Mouse (Mus musculus): ENCODE measurements around the gene Osbp2.
"Not testable (repeated sequence)": the region's sequence is repeated elsewhere in the genome, so short reads cannot be mapped to it uniquely, and the experiment has no call there.

Osbp2 gene

DNA sequence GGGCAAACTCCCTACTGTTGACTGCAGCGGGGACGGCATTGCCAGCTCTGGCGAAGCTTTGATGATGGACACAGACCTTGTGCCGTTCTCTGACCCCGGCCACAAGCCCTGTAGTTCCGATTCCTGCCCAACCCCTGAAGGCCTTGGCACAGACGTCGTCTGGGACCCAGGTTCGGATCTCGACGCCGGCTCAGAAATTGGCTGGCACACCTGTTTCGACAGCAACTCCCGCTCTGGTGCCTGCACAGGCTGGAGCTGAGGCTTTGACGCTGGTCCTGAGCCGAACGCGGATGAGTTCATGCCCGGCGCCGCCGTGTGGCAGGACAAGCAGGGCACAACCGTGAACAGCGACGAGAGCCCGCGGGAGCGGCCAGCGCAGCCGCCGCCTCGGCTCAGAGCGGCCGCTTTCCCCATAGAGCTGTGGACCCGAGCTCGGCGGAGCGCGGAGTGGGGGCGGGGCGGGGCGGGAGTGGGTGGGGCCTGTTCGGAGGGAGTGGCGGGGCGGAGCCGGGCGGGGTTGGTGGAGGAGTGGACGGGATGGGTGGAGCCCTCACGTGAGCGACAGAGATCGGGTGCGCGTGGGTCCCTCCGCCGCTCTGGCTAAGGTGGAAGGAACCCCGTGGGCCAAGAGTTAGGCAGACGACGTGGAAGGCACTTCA is at the start of gene Osbp2:
Gene Osbp2, minus strand, starts transcription at position 450 of the 659 bp plus-strand sequence.
- DNase-seq (ENCODE audit: low spot score), result peak; percentile 69

DNA sequence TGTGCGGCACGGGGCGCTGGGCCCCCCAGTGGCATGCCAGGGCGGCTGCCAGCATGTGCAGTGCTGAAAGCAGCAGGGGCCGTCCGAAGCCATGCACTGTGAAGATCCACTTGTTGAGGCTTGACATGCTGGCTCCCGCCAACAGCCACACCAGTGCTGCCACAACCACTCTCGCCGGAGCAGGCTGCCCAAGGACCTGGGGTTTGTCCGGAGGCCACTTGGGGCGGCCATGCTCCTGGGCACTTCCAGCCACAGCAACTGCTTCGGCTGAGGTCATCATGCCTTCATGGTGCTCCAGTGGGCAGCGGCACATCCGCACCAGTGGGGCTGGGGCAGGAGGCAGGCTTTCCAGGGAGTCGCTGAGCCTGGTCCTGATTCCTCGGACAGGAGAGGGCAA is 49.2 kb upstream of the Osbp2 start:
- no peak for DNase-seq (ENCODE audit: low spot score)

DNA sequence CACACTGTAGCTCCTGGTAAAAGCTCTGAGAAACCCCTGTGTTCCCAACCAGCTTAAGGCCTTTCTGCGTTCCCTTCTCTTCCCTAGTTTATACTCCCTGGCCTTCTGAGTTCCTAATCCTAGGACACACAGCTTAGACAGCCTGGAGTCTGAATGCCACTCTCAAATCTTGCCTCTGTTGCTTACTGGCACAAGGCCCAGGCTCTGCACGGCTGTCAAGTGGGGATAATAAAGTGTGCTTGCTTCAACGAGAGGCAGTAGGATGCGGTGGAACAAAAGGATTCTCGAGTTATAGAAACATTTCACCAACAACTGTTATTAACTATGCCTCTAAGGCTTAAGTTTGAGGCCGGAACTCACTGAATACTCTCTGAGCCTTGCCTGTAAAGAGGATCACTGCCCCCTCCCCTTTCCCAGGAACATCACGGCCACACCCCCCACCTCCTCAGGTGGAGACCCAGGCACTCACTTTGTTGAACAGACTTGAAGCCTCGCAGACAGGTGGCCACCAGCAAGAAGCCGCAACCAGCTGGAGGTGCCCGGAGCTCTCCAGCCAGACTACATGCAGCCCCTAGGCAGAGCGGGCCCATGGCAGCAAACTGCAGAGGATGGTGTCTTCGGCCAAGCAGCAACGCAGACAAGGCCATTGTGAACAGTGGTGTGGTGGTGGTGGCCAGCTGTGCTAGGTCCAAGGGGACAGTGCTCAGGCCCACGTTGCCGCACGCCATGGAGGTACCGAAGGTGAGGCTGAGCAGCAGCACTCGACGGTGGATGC is 48.6 kb upstream of the Osbp2 start:
- DNase-seq (ENCODE audit: low spot score), result no peak

DNA sequence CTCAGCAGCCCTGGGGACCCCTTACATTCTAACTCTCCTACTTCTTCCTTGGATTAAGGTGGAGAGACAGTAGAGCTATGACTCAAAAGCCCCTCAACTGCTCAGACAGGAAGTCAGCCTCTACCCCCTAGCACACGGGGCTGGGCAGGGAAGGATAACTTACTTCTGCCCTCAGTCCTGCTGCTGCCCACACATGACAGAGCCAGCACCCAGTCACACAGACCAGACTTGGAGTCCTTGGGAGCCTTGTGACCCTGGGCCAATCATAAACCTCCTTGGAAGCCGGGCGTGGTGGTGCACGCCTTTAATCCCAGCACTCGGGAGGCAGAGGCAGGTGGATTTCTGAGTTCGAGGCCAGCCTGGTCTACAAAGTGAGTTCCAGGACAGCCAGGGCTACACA is 47.7 kb upstream of the Osbp2 start:
- DNase-seq (ENCODE audit: low spot score), result not testable (repeated sequence)

DNA sequence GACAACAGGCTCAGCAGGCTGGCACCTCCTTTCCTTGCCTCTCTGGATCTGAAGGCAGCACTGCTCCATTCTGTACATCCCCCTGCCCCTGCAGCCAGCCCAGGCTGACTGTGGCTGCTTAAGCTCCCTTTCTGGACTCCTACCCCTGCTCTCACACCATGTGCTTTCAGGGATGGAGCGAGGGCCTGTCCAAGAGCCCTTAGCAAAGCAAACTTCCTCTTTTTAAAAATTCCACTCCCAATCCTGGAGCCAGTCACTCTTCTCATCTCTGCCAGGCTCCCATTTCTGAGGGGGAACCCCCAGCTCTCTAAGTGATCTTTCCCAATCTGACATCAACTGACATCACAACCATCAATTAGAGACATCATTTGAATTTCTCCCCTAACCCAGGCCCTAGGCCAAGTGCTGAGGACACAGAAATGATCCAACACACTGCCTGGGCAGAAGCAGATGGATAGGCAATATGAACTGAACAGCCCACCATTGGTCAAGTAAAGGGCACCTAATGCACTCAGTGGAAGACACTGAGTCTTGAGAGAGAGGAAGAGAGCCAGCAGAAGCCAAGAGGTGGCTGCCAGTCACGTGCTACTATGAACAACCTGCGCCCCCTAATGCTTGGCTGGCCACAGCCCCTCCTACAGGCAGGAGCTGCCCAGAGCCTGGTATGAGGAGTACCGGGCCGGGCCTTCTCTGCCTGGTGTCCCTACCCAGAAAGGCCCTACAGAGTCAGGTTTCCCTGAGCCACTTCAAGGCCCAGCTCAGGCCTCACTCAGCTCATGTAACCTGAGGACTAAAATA is 47.0 kb upstream of the Osbp2 start:
- no peak for DNase-seq (ENCODE audit: low spot score)

DNA sequence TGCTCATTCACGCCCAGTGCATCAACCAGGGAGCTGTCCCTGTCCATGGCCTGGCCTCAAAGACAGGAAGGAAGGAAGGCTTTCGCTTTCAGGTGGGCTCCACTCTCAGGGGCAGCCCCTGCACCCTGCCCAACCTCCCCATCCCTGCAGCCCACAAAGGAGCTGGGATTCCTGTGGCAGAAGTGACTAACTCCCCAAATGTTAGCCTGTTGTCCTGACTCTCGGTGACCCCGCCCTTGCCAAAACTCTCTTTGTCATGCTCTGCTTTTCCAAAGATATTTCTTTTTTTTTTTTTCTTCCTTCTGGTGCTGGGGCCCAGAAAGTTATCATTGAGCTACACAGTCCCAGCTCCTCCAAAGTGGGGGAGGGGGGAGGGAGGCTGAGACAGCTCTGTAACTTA is 45.5 kb upstream of the Osbp2 start:
- no peak for DNase-seq (ENCODE audit: low spot score)

DNA sequence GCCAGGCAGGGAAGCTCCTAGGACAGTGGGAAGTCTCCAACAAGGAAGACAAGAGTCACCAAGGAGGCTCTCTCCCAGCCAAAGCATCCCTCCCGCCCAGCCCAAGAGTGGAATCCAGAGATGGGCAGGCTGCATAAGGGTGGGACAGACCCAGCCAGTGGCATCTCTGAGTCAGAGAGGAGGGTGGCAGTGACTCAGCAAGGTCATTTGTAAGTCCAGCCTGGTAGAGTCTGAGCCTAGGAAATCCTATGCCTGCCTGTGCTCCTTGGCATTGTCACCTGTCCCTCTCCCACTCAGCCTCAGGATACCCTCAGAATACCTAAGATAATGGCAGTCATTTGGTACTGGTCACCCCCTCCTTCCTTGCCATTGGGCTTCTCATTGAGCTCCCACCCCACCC is 41.7 kb upstream of the Osbp2 start:
- DNase-seq (ENCODE audit: low spot score), result no peak

DNA sequence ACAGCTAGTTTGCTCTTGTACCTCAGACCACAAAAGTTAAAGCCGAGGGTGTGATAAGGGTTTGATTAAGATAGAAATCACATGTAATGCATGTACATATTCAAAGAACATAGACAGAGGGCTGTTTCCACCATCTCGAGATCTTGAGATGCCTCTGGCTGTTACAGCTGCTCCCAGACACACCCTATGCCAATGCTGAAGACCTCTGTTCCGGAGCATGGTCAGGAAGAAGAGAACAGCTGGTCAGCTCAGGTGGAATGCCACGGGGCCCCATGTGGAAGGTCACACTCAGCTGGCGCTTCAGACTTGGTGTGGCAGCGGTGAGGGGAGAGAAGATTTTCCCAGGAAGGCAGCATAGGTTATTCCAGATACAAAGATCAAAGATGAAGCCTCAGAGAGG is 41.0 kb upstream of the Osbp2 start:
- DNase-seq (ENCODE audit: low spot score), result no peak

DNA sequence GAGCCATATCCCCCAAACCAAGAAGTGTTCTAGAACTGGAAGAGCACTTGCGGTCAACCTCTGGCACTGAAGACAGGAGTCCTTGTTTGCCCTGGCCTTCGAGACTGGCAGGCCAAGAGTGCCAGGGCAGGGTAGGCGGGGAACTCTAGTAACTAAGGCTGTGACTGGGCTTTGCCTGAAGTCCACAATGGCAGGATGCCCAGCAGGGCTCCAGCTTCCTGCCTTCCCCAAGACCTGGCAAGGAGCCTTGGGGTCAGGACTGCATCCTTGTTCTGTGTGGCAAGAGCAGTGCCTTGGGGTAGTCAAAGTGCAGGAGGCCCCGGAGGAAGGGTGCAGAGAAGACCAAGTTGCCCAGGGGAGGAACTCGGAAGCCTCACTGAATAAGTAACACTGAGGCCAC is 39.3 kb upstream of the Osbp2 start:
- peak; percentile 79 for DNase-seq (ENCODE audit: low spot score)

DNA sequence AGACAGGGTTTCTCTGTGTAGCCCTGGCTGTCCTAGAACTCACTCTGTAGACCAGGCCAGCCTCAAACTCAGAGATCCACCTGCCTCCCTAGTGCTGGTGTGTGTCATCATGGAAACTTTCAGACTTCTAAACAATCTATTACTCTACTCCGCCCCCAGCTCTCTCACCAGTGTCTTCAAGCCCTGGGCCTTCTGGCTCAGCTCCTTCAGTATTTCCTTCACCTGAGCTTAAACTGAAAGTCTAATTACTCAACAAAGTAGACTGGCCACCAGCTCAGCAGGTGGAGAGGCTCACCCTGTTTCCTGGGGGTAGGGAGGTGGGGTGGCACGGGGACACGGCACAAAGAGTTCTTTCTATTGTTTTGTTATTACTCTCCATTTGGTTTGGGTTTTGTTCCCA is 38.8 kb upstream of the Osbp2 start:
- no peak for DNase-seq (ENCODE audit: low spot score)

DNA sequence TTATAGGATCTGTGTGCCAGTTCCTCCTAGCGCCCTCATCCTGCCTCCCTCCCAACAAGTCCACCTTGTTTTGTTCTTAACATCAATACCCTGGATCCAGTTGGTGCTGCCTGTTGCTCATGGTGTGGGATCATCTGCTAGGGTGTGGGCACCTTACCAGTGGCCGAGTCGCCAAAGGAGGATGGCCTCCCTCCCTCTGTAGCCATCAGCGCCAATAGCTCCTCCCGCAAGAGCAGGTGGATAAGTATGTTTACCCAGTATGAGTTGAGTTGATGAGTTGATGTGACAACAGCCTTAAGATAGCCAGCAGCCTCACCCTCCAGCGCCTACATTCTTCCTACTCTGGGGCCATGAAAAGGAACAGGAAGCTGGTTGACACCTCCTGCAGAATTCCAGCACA is 36.6 kb upstream of the Osbp2 start:
- DNase-seq (ENCODE audit: low spot score), result no peak

DNA sequence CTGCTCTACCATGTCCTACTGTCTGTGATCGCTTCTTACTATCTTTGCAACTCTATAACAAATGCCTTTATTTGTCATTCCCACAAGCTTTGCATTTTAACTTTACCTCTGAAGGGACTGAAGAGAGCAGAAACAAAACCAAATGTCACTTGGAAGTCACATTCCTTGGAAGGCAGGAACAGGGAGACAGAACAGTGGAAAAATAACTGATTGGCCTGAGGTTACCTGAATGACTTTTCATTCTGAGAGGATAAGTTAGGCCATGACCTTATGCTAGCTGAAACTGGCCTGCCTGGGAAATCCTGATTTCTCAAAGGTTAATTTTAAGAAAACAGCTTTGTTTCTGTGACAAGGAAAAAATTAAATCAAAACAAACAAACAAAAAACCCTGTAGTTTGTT is 32.2 kb upstream of the Osbp2 start:
- DNase-seq (ENCODE audit: low spot score), result no peak

DNA sequence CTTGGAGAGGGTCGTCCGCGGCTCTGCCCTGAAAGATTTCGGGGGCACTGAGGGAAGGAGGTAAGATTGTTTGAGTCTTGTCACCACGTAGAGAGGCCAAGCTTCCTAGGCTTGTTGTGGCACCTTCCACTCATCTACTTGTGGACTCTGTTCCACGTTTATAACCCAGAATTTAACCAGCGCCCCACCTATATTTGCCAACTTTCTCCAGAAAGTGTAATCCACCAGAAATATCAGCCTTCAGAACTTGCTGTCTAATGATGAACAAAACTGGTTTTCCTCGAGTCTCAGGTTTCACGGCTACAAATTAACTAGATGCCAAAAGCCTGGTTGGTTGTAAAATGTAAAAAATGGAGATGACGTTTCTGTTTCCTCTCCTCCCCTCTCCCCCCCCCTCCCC is 31.8 kb upstream of the Osbp2 start:
- no peak for DNase-seq (ENCODE audit: low spot score)

DNA sequence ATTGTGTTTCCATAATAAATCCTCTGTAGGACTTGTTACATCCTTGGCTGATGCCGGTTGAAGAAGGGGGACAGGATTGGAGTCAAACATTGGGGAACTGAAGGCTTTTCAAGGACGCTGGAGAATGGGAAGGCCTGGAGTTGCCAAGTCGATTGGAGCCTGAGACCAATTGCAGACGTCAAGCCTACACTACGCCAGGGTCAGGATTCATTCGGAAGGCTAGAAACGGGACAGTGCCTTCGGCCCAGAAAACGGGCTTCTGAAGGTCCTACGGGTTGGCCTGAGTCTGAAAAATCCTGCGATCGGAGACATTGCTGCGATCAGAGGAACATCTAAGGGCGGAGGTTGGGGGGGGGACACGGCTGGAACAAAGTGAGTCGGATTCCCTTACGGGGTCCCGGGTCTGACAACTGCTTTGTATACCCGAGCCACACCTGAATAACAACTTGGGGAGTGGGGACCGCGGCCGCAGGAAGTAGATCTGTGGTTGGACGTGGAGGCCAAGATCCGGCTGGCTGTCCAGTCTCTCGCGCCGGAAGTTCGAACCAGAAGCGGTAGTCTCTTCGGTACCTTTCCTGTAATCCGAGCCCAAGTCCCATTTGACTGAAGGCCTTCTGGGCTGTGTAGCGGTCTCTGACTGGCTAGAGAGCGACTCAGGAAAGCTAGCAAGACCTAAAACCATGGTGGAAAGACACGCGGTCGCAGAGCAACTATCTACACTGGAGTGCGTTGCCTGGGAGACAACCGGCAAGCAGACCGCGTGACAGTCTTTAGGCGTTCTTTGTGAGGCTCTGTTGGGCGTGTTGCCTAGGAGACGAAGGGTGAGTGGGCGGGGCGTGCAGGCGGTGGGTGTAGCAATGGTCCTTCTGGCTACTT is 30.9 kb upstream of the Osbp2 start, which contains the start of the genes 4921536K21Rik and Dusp18:
Gene 4921536K21Rik, minus strand, starts transcription at position 693 of the 876 bp plus-strand sequence.
Gene Dusp18, plus strand, starts transcription at position 835 of the 876 bp plus-strand sequence.
- DNase-seq (ENCODE audit: low spot score), result peak; percentile 90

DNA sequence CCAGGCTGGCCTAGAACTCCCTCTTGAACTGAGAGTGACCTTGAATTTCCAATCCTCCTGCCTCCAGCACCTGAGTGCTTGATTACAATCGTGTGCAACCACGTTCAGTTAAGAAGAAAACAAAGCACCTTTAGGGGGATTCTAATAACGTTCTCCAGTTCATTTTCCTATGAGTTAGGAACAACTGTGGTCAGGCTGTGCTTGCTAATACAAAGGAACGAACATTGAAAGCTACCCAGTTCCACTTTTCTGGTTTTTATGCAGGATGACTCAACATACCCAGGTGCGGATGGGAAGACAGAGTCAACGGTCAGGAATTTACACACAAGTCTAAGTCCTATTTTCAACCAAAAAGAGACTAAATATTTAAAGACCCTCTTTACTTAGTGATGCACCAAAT is 30.3 kb upstream of the Osbp2 start:
- no peak for DNase-seq (ENCODE audit: low spot score)

DNA sequence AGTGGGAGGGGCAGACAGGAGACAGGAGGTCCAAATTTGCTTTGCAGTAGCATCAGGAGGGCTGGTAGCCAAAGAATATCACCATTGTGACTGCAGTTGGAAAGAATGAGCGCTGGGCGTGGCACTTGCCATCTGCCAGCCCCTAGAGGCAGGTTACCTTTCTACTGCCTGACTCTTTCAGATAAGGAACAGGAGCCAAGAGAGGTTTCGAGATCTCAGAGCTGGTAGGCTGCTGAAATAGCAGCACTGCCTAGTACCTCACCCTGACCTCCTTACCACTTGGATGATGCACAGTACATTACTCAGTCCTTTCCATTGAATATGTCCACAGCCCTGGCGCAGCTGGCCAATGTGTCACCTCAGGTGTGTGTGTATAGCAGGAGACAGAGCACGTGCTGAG is 23.6 kb upstream of the Osbp2 start:
- no peak for DNase-seq (ENCODE audit: low spot score)

DNA sequence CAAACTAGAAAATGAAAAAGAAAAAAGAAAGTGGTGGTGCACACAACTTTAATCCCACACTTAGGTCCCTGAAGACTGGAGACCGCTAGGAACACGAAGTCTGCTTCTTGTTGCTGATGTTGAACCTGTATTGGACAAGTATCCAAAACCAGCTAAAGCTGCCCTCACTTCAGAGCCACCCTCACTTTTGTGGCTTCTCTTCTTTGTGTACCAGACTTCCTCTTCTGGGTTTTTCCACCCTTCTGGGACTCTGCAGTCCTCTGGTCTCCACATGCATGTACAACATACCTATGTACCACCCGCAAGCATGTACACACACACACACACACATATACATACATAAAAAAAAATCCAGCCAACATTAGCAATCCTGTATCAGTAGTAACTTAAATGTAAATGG is 20.0 kb upstream of the Osbp2 start:
- DNase-seq (ENCODE audit: low spot score), result no peak

DNA sequence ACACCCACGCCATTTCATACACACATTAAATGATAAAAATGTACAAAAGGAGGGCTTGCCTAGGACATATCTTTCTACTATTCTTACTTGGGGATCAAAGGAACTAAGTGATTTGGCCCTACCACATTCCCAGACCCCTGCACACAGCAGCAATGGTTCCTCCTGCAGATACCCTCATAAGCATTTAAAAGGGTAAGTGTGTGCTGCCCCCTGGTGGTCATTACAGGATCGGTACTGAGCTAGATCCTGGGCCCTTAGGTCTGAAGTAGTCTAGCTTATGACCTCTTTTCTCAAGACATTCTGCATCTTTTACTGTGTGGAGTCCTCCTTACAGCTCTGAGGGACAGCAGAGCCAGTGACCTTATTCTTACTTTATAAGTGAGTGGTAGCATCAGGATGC is 16.1 kb upstream of the Osbp2 start:
- DNase-seq (ENCODE audit: low spot score), result peak; percentile 23

DNA sequence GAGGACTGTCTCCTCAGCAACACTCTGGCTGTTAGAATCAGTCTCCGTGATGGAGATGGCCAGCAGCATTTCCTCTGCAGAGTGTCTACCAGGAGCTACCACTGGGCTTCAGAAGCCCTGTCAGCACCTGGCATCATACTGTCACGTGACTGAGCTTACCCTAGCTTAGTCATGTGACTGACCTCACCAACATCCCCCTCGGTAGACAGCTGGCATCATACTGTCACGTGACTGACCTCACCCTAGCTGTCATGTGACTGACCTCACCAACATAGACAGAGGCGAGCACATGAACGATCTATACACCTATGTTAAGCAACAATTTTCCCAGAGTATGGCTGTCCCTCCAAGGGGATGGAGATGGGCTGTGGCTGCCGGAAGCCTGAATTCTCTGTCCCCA is 15.0 kb upstream of the Osbp2 start:
- no peak for DNase-seq (ENCODE audit: low spot score)

DNA sequence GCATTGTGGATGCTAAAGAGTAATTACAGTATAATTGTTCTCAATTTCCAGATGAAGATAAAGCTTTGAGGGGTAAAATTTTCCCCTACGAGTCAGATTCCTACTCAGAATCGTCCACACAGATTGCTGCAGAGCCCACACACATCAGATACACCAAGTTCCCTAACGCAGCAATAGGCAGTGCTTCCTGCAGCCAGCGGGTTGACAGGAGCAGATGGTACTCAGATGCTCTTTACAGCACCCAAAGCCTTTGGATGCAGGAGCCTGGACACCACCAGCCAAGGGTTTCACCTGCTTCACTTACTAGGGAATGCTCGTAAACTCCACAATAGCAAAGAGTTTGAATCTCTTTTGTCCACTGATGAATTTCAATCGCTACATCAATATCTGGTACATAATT is 12.7 kb upstream of the Osbp2 start:
- DNase-seq (ENCODE audit: low spot score), result no peak

DNA sequence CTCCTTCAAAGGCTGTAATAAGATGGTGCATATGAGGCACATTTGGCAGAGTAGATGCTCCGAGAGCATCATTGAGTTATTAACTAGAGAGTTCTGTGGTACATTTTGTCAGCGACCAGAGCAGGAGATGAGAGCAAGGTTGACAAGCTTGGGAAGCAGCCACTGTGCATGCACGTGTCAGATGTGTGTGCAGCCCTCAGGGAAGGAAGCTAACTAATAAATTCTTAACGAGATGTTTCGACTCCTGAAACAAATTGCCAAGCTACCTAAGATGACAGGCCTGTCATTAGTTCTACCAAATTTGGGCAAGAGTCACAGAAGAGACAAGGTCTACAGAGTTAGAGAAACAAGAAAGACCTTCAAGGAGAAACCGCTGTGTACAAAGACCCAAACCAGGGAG is 640 bp upstream of the Osbp2 start:
- DNase-seq (ENCODE audit: low spot score), result no peak
